Mouse (Mus musculus) ES-E14 (cell line): ENCODE results near the gene Lancl3. TPM values are rescaled to one million over a fixed set of nuclear protein-coding genes. Genes with fewer than 3 reads are reported as not detected.

Experiments used
- DNase-seq: peaks from one replicate; pipeline ENCODE4 v3.0.0-alpha.2; 2013; ENCODE audit warnings: low read depth, low spot score
- H3K27ac ChIP-seq: 2 replicates; pipeline ENCODE4 v1.5.1; 2012; ENCODE audit warnings: low read depth, mild to moderate bottlenecking, low read length, moderate library complexity, mixed read lengths; ENCODE audit not compliant: poor library complexity, insufficient read depth, severe bottlenecking
- H3K36me3 ChIP-seq: 2 replicates; pipeline ENCODE4 v1.6.1; 2012; ENCODE audit warnings: mild to moderate bottlenecking, low read length, moderate library complexity, mixed read lengths; ENCODE audit not compliant: control insufficient read depth, poor library complexity, insufficient read depth, severe bottlenecking
- H3K4me1 ChIP-seq, 2 experiments: fragments of 150-350 bp in 1 of 2; sonication (generic) in 1 of 2; 2 replicates each; pipeline ENCODE4 v1.6.1; 2012; ENCODE audit warnings: low read length in 2 of 2, mild to moderate bottlenecking in 1 of 2, mixed read lengths in 1 of 2; ENCODE audit not compliant: control insufficient read depth in 2 of 2, insufficient read depth in 2 of 2, poor library complexity in 1 of 2
- H3K4me3 ChIP-seq, 2 experiments: fragments of 150-350 bp in 1 of 2; sonication (generic) in 1 of 2; 2 replicates each; pipeline ENCODE4 v1.5.1; 2012; ENCODE audit warnings: low read length in 2 of 2, low read depth in 1 of 2, mild to moderate bottlenecking in 1 of 2, mixed read lengths in 1 of 2; ENCODE audit not compliant: insufficient read depth in 1 of 2, poor library complexity in 1 of 2, severe bottlenecking in 1 of 2
- H3K9ac ChIP-seq: 2 replicates; pipeline ENCODE4 v1.6.1; 2012; ENCODE audit warnings: low read depth, mild to moderate bottlenecking, low read length, mixed read lengths; ENCODE audit not compliant: poor library complexity, insufficient read depth, severe bottlenecking
- H3K9me3 ChIP-seq: fragments of 150-350 bp; sonication (generic); 2 replicates; pipeline ENCODE4 v1.6.1; 2012; ENCODE audit warnings: low read depth, mild to moderate bottlenecking, low read length; ENCODE audit not compliant: control insufficient read depth, insufficient read depth
- CHD2 ChIP-seq: IDR thresholded peaks from 2 replicates; pipeline ENCODE4 v1.6.1; 2014; ENCODE audit warnings: mild to moderate bottlenecking, low read depth, low read length, inconsistent platforms
- HCFC1 ChIP-seq: IDR thresholded peaks from 2 replicates; pipeline ENCODE4 v1.6.1; 2012; ENCODE audit warnings: low read length, inconsistent platforms, borderline replicate concordance; ENCODE audit not compliant: insufficient read depth
- MAFK ChIP-seq: IDR thresholded peaks from 2 replicates; pipeline ENCODE4 v1.6.1; 2014; ENCODE audit warnings: mild to moderate bottlenecking, low read depth, low read length, inconsistent platforms; ENCODE audit not compliant: insufficient read depth
- ZC3H11A ChIP-seq: IDR thresholded peaks from 2 replicates; pipeline ENCODE4 v1.6.1; 2012; ENCODE audit warnings: low read depth, mild to moderate bottlenecking, inconsistent platforms, low read length, borderline replicate concordance
- ZNF384 ChIP-seq: IDR thresholded peaks from 2 replicates; pipeline ENCODE4 v1.6.1; 2012; ENCODE audit warnings: low read depth, low read length, inconsistent platforms
- in situ Hi-C, 2 experiments: fragments of 600-800 bp; cut with MboI; formaldehyde crosslinking; loops; one replicate each; pipeline ENCODE4 v1.15.1; 2025; ENCODE audit warnings: low sequenced_read_pairs in 2 of 2, inconsistent platforms in 1 of 2; ENCODE audit not compliant: unreplicated experiment in 2 of 2
- total RNA-seq: library from RNA; depleted of rRNA; stranded (reverse); fragments of 300-350 nt; gene quantifications from 2 replicates; pipeline ENCODE4 v1.2.3, GENCODE M21; 2012

Gene Lancl3
- total RNA-seq, 1 experiment: 0.49 TPM

GRCm38 (mm10) chrX:9271112-9271511 is 71.4 kb downstream of the Lancl3 start:
- no peaks in the 10 kb centered on the region for H3K4me1 ChIP-seq
- no peak overlapping the region for H3K4me3 ChIP-seq
- no peaks in the 10 kb centered on the region for H3K9me3 ChIP-seq
- H3K27ac ChIP-seq: no peak overlapping the region
- DNase-seq: no peak
- TF ChIP-seq MAFK: no peak
- TF ChIP-seq ZNF384: no peak
- TF ChIP-seq HCFC1: no peak
- TF ChIP-seq ZC3H11A: no peak
- TF ChIP-seq CHD2: no peak
- H3K36me3 ChIP-seq: no peaks in the 10 kb centered on the region
- H3K9ac ChIP-seq: no peak overlapping the region
- in situ Hi-C loops: no loop called here

- in situ Hi-C loops: no loop called here
- no peak overlapping the region for H3K27ac ChIP-seq
These were observed 72.3 kb downstream of the Lancl3 start for GRCm38 (mm10) chrX:9271947-9272459.

GRCm38 (mm10) chrX:9272460-9273361 is 73.0 kb downstream of the Lancl3 start, which contains the start of gene Xk:
Xk (plus strand) TSS chrX:9272756.
- Histone ChIP-seq H3K9ac (peak within 1 kb of the TSS; percentile 87), H3K9me3 (no peaks in the 10 kb centered on the region), H3K36me3 (no peaks in the 10 kb centered on the region), H3K4me1 (no peaks in the 10 kb centered on the region), H3K4me3 (peak within 1 kb of the TSS; percentile 72 to 75), H3K27ac (no peak within 1 kb of the TSS)
- TF ChIP-seq ZNF384: no peak
- no peak for TF ChIP-seq CHD2
- no peak for TF ChIP-seq HCFC1
- no peak for TF ChIP-seq ZC3H11A
- TF ChIP-seq MAFK: no peak
- DNase-seq: no peak
- in situ Hi-C loops: no loop called here

More at GRCm38 (mm10) chrX:9271947-9272459, 72.3 kb downstream of the Lancl3 start:
- Histone ChIP-seq H3K4me3 (peak overlapping the region; percentile 72 to 75), H3K36me3 (no peaks in the 10 kb centered on the region), H3K4me1 (no peaks in the 10 kb centered on the region), H3K9ac (peak overlapping the region; percentile 18; the same call in 1 of the 2 replicates), H3K9me3 (no peaks in the 10 kb centered on the region)
- DNase-seq: no peak
- TF ChIP-seq HCFC1: no peak
- TF ChIP-seq MAFK: no peak
- no peak for TF ChIP-seq ZNF384

GRCm38 (mm10) chrX:9273377-9274002 is 73.8 kb downstream of the Lancl3 start:
- H3K36me3 ChIP-seq: no peaks in the 10 kb centered on the region
- no peak overlapping the region for H3K27ac ChIP-seq
- H3K4me3 ChIP-seq: peak overlapping the region; percentile 72 to 75
- DNase-seq: no peak
- TF ChIP-seq ZC3H11A: no peak
- TF ChIP-seq MAFK: no peak
- TF ChIP-seq HCFC1: no peak
- no peak for TF ChIP-seq ZNF384
- TF ChIP-seq CHD2: no peak
- peak overlapping the region; percentile 87; the same call in 1 of the 2 replicates for H3K9ac ChIP-seq
- in situ Hi-C loops: no loop called here
- H3K4me1 ChIP-seq: no peaks in the 10 kb centered on the region
- no peaks in the 10 kb centered on the region for H3K9me3 ChIP-seq
